Mouse (Mus musculus) E14TG2a.4 (cell line): ENCODE measurements around the gene ccdc198.

Experiments
- CTCF ChIP-seq: conservative IDR thresholded peaks from 2 replicates; pipeline ENCODE4 v1.5.1; 2014; ENCODE audit warnings: low read length
- POU5F1 ChIP-seq: IDR thresholded peaks from 2 replicates; pipeline ENCODE4 v1.6.1; 2014; ENCODE audit warnings: low read length, borderline replicate concordance

- no peak for TF ChIP-seq CTCF
- TF ChIP-seq POU5F1: no peak
Observed at GRCm38 (mm10) chr14:49278880-49279279, 33.6 kb upstream of the ccdc198 start.
